Mouse (Mus musculus): Measurements from ENCODE around the gene Pklr.
A peak's percentile ranks its signal among the peaks of the same experiment; 100 is the strongest.

DNA sequence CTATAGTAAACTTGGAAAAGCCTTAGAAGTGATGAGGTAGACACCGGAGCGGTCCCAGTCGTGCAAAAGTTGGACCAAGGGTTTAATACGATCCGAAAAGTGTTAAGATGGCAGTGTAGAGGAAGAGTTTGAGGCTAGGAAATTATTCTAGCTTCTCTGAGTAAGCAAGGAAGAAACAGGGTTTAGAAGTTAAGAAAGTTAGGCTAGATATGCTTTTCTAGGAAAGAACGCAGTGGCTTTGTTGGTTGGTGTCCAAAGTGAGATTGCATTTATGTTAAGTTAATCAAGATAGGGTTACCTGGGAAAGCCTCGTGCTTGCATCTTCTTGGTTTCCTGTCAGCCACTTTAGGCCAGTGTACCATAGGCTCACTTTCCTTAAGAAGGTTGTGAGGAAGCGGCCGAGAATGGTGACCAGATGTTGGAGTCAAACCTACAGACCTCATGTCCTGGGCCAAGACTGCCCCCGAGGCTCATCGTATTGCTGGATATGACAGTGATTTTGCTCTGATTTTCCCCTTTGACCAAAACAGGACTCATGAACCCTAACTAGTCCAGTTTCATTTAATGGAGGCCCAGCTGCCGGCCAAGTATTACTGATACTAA lies 29.4 kb downstream of the Pklr start:
- 0 out of 2 replicates have a peak, but pooled peaks have one; percentile 13 for TF ChIP-seq MAX (IDR thresholded peaks at IDR 0.05; ENCODE audit: low read length)
- no peak for TF ChIP-seq POLR2A (IDR thresholded peaks at IDR 0.05; ENCODE audit: control insufficient read depth in 1 of 2, insufficient read depth in 1 of 2, low read depth in 1 of 2, low read length in 2 of 2, poor library complexity in 1 of 2)
- 0 out of 2 replicates have a peak, but pooled peaks have one; percentile 38 for TF ChIP-seq SIN3A (IDR thresholded peaks at IDR 0.05; ENCODE audit: low read length)
- TF ChIP-seq EP300 (IDR thresholded peaks at IDR 0.05; ENCODE audit: low read depth in 1 of 2, low read length in 2 of 2), result no peak

All from MEL (cell line).